Mouse (Mus musculus): ENCODE data around the gene Gm10719. TPM values are rescaled to one million over a fixed set of nuclear protein-coding genes. Genes with fewer than 3 reads are reported as not detected.

The Gm10719 gene
- not detected for polyA plus RNA-seq (2014; fragmentation: Illumina TruSeq; extraction: RNeasy Lipid Tissue Mini Kit (QIAGEN cat#74804); ENCODE audit: low read depth, low replicate concordance)

GRCm38 (mm10) chr9:3017108-3017507, at the start of gene Gm10719:
TSS of gene Gm10719 (plus strand) at chr9:3017408.

GRCm38 (mm10) chr9:3000445-3000972, 16.7 kb upstream of the Gm10719 start, which contains the start of gene Gm10722:
TSS of gene Gm10722 (plus strand) at chr9:3000922.

GRCm38 (mm10) chr9:3002794-3003396, 14.3 kb upstream of the Gm10719 start, which contains the start of gene Gm11168:
TSS of gene Gm11168 (plus strand) at chr9:3003346.

GRCm38 (mm10) chr9:3012733-3013279, 4.4 kb upstream of the Gm10719 start, which contains the start of gene Gm10721:
TSS of gene Gm10721 (plus strand) at chr9:3013140.

GRCm38 (mm10) chr9:3015354-3015753, 1.9 kb upstream of the Gm10719 start, which contains the start of gene Gm10720:
TSS of gene Gm10720 (plus strand) at chr9:3015654.

GRCm38 (mm10) chr9:3023312-3023984, 6.2 kb downstream of the Gm10719 start, which contains the start of gene Gm10718:
TSS of gene Gm10718 (plus strand) at chr9:3023547.

GRCm38 (mm10) chr9:3024912-3025467, 7.8 kb downstream of the Gm10719 start, which contains the start of gene Gm10717:
TSS of gene Gm10717 (plus strand) at chr9:3025417.

GRCm38 (mm10) chr9:3034299-3034698, 17.1 kb downstream of the Gm10719 start, which contains the start of gene Gm17535:
TSS of gene Gm17535 (plus strand) at chr9:3034599.

GRCm38 (mm10) chr9:3036577-3036976, 19.4 kb downstream of the Gm10719 start, which contains the start of gene Gm10715:
TSS of gene Gm10715 (plus strand) at chr9:3036877.

Other genes starting within 250 kb of the Gm10719 start
- gene Gm10722, start 16.5 kb upstream of the Gm10719 start, polyA plus RNA-seq (2014; fragmentation: Illumina TruSeq; extraction: RNeasy Lipid Tissue Mini Kit (QIAGEN cat#74804); ENCODE audit: low read depth, low replicate concordance): not detected
- gene Gm11168, start 14.1 kb upstream of the Gm10719 start, polyA plus RNA-seq (2014; fragmentation: Illumina TruSeq; extraction: RNeasy Lipid Tissue Mini Kit (QIAGEN cat#74804); ENCODE audit: low read depth, low replicate concordance): not detected
- not detected for gene Gm10721, start 4.3 kb upstream of the Gm10719 start, polyA plus RNA-seq (2014; fragmentation: Illumina TruSeq; extraction: RNeasy Lipid Tissue Mini Kit (QIAGEN cat#74804); ENCODE audit: low read depth, low replicate concordance)
- not detected for gene Gm10720, start 1.8 kb upstream of the Gm10719 start, polyA plus RNA-seq (2014; fragmentation: Illumina TruSeq; extraction: RNeasy Lipid Tissue Mini Kit (QIAGEN cat#74804); ENCODE audit: low read depth, low replicate concordance)
- not detected for gene Gm10718, start 6.1 kb downstream of the Gm10719 start, polyA plus RNA-seq (2014; fragmentation: Illumina TruSeq; extraction: RNeasy Lipid Tissue Mini Kit (QIAGEN cat#74804); ENCODE audit: low read depth, low replicate concordance)
- gene Gm10717, start 8.0 kb downstream of the Gm10719 start, polyA plus RNA-seq (2014; fragmentation: Illumina TruSeq; extraction: RNeasy Lipid Tissue Mini Kit (QIAGEN cat#74804); ENCODE audit: low read depth, low replicate concordance): not detected
- not detected for gene Gm17535, start 17.2 kb downstream of the Gm10719 start, polyA plus RNA-seq (2014; fragmentation: Illumina TruSeq; extraction: RNeasy Lipid Tissue Mini Kit (QIAGEN cat#74804); ENCODE audit: low read depth, low replicate concordance)
- gene Gm10715, start 19.5 kb downstream of the Gm10719 start, polyA plus RNA-seq (2014; fragmentation: Illumina TruSeq; extraction: RNeasy Lipid Tissue Mini Kit (QIAGEN cat#74804); ENCODE audit: low read depth, low replicate concordance): not detected